Mouse (Mus musculus) MEL (cell line): ENCODE results near the gene Hes1.

Experiments
- CHD1 ChIP-seq: IDR thresholded peaks from 2 replicates; pipeline ENCODE4 v1.6.1; 2012; ENCODE audit warnings: low read depth, mild to moderate bottlenecking, inconsistent platforms, low read length, improper control_type of control experiment
- CTCF ChIP-seq, 3 experiments: IDR thresholded peaks in 2 of 3; conservative IDR thresholded peaks in 1 of 3; 2 replicates each; pipeline ENCODE4 v1.5.1; 2011 to 2012; ENCODE audit warnings: low read length in 3 of 3, low read depth in 2 of 3, mild to moderate bottlenecking in 2 of 3, improper control_type of control experiment in 1 of 3, inconsistent platforms in 1 of 3, mixed read lengths in 1 of 3, moderate library complexity in 1 of 3; ENCODE audit not compliant: control insufficient read depth in 1 of 3, insufficient read depth in 1 of 3, poor library complexity in 1 of 3, severe bottlenecking in 1 of 3
- ELF1 ChIP-seq: IDR thresholded peaks from 2 replicates; pipeline ENCODE4 v1.6.1; 2014; ENCODE audit warnings: low read depth, mild to moderate bottlenecking, inconsistent platforms, low read length, improper control_type of control experiment, moderate library complexity
- EP300 ChIP-seq, 2 experiments: IDR thresholded peaks; 2 replicates each; pipeline ENCODE4 v1.6.1; 2011; ENCODE audit warnings: improper control_type of control experiment in 2 of 2, low read length in 2 of 2, low read depth in 1 of 2, mild to moderate bottlenecking in 1 of 2
- ETS1 ChIP-seq: IDR thresholded peaks from 2 replicates; pipeline ENCODE4 v1.6.1; 2012; ENCODE audit warnings: low read depth, mild to moderate bottlenecking, inconsistent platforms, low read length, improper control_type of control experiment, moderate library complexity
- HCFC1 ChIP-seq: IDR thresholded peaks from 2 replicates; pipeline ENCODE4 v1.6.1; 2012; ENCODE audit warnings: low read depth, mild to moderate bottlenecking, inconsistent platforms, low read length, improper control_type of control experiment, moderate library complexity
- POLR2A ChIP-seq, 2 experiments: IDR thresholded peaks; 2 replicates each; pipeline ENCODE4 v1.6.1; 2011 to 2012; ENCODE audit warnings: low read length in 2 of 2, mild to moderate bottlenecking in 2 of 2, control low read depth in 1 of 2, improper control_type of control experiment in 1 of 2, low read depth in 1 of 2, moderate library complexity in 1 of 2; ENCODE audit not compliant: control insufficient read depth in 1 of 2, insufficient read depth in 1 of 2, poor library complexity in 1 of 2
- TBP ChIP-seq: IDR thresholded peaks from 2 replicates; pipeline ENCODE4 v1.8.0; 2011; ENCODE audit warnings: low read depth, low read length, improper control_type of control experiment
- UBTF ChIP-seq: IDR thresholded peaks from 2 replicates; pipeline ENCODE4 v1.6.1; 2012; ENCODE audit warnings: low read depth, mild to moderate bottlenecking, inconsistent platforms, low read length, improper control_type of control experiment, moderate library complexity, borderline replicate concordance; ENCODE audit not compliant: insufficient read depth

DNA sequence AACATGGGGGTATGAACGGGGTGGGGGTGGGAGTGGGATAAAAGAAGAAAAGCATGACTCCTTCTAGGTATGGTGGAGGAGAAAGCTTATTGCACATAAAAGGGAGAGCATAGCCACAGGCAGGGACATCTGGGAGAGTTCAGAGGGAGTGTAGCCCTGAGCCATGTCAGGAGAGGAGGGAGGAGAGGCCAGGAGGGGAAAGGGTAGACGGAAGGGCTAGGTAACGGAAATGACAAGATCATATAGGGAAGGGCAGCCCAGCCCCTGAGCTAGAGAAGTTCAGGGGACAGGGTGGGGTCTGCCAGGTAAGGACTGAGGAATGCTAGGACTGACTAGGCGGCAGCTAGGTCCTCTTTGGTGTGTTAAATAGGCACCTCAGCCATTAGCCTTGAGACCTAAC lies 17.8 kb downstream of the Hes1 start:
- TF ChIP-seq TBP (no peak), HCFC1 (no peak), POLR2A (IDR thresholded peaks at IDR 0.05; ENCODE audit: control insufficient read depth in 1 of 2, insufficient read depth in 1 of 2, low read depth in 1 of 2, low read length in 2 of 2, poor library complexity in 1 of 2) (no peak), UBTF (no peak), CTCF (IDR thresholded peaks at IDR 0.05 in 2 of 3, conservative IDR thresholded peaks at IDR 0.05 in 1 of 3; ENCODE audit: control insufficient read depth in 1 of 3, insufficient read depth in 1 of 3, low read depth in 2 of 3, low read length in 3 of 3, poor library complexity in 1 of 3, severe bottlenecking in 1 of 3) (no peak), ETS1 (no peak), ELF1 (no peak), EP300 (IDR thresholded peaks at IDR 0.05; ENCODE audit: low read depth in 1 of 2, low read length in 2 of 2) (no peak), CHD1 (no peak)
